Mouse (Mus musculus) forebrain, embryonic 11.5 days (tissue): ENCODE measurements around the gene Cpt1a. TPM values are rescaled to one million over a fixed set of nuclear protein-coding genes. Genes with fewer than 3 reads are reported as not detected.

Experiments
- ATAC-seq: fragments of 200-750 bp; cut with Nextera tagmentation; replicated peaks from 2 replicates; pipeline ENCODE4 v1.8.0; 2017; ENCODE audit warnings: moderate TSS enrichment; ENCODE audit not compliant: low FRiP score
- DNase-seq: peaks from one replicate; pipeline ENCODE4 v3.0.0-alpha.2; 2017; ENCODE audit warnings: low spot score
- H3K27ac ChIP-seq: fragments of 300-500 bp; sonication (generic); 2 replicates; pipeline ENCODE4 v1.5.1; 2014; ENCODE audit warnings: low read depth, low read length
- H3K27me3 ChIP-seq: fragments of 300-500 bp; sonication (generic); 2 replicates; pipeline ENCODE4 v1.6.1; 2014; ENCODE audit warnings: mild to moderate bottlenecking, low read length, mixed read lengths; ENCODE audit not compliant: control insufficient read depth, insufficient read depth
- H3K36me3 ChIP-seq: fragments of 300-500 bp; sonication (generic); 2 replicates; pipeline ENCODE4 v1.6.1; 2014; ENCODE audit warnings: mild to moderate bottlenecking, low read length, moderate library complexity, mixed read lengths; ENCODE audit not compliant: control insufficient read depth, insufficient read depth
- H3K4me1 ChIP-seq: fragments of 300-500 bp; sonication (generic); replicated peaks from 2 replicates; pipeline ENCODE4 v1.6.1; 2014; ENCODE audit warnings: low read length, mixed read lengths; ENCODE audit not compliant: control insufficient read depth, insufficient read depth
- H3K4me2 ChIP-seq: fragments of 300-500 bp; sonication (generic); 2 replicates; pipeline ENCODE4 v1.6.1; 2014; ENCODE audit warnings: low read depth, mild to moderate bottlenecking, low read length, moderate library complexity, mixed read lengths; ENCODE audit not compliant: severe bottlenecking
- H3K4me3 ChIP-seq: fragments of 300-500 bp; sonication (generic); 2 replicates; pipeline ENCODE4 v1.5.1; 2014; ENCODE audit warnings: low read depth, low read length
- H3K9ac ChIP-seq: fragments of 300-500 bp; sonication (generic); 2 replicates; pipeline ENCODE4 v1.6.1; 2014; ENCODE audit warnings: low read length
- H3K9me3 ChIP-seq: fragments of 300-500 bp; sonication (generic); 2 replicates; pipeline ENCODE4 v1.6.1; 2016; ENCODE audit warnings: low read length, mixed read lengths; ENCODE audit not compliant: control insufficient read depth
- WGBS: fragments of 180-500 bp; shearing (Covaris S2); extraction: QIAGEN DNeasy Blood & Tissue Kit; methylation state at CpG from one replicate; pipeline ENCODE4 v1.1.7; 2014; 5-methylcytosine and 5-hydroxymethylcytosine counted together
- polyA plus RNA-seq: library from polyadenylated mRNA; unstranded; fragments of >200 nt; fragmentation: Nextera tagmentation; extraction: Ambion mirVana; gene quantifications from 2 replicates; pipeline ENCODE4 v1.2.1, GENCODE M21; 2014

The Cpt1a gene
- polyA plus RNA-seq, 1 experiment from 2014 or later = 10.0 TPM

- H3K27me3 ChIP-seq = peaks cover 2% of the 10 kb centered on the region
- peak; percentile 92 for DNase-seq
- peak overlapping the region; percentile 44 for H3K9ac ChIP-seq
- H3K36me3 ChIP-seq = no peaks in the 10 kb centered on the region
- under 1% methylated on average over 43 of the region's 43 CpGs for WGBS
- no peak overlapping the region for H3K27ac ChIP-seq
- peak; percentile 93 for ATAC-seq
- H3K4me2 ChIP-seq = peak overlapping the region; percentile 78
- peak overlapping the region; percentile 29 for H3K4me3 ChIP-seq
- peaks cover 2% of the 10 kb centered on the region; the same call in 1 of the 2 replicates for H3K4me1 ChIP-seq
- no peaks in the 10 kb centered on the region; the same call in 1 of the 2 replicates for H3K9me3 ChIP-seq
These were observed 67.0 kb downstream of the Cpt1a start for GRCm38 (mm10) chr19:3389089-3389488.

GRCm38 (mm10) chr19:3392384-3392783 is 70.2 kb downstream of the Cpt1a start:
- H3K27ac ChIP-seq = no peak overlapping the region
- H3K36me3 ChIP-seq = no peaks in the 10 kb centered on the region
- ATAC-seq (no peak), DNase-seq (no peak)
- no peak overlapping the region for H3K4me2 ChIP-seq
- H3K4me1 ChIP-seq = peaks cover 2% of the 10 kb centered on the region; the same call in 1 of the 2 replicates
- H3K9me3 ChIP-seq = no peaks in the 10 kb centered on the region; the same call in 1 of the 2 replicates
- H3K4me3 ChIP-seq = no peak overlapping the region
- no peak overlapping the region for H3K9ac ChIP-seq
- WGBS = 97% methylated on average over 1 of the region's 1 CpGs
- H3K27me3 ChIP-seq = peaks cover 2% of the 10 kb centered on the region

- Histone ChIP-seq H3K36me3 (no peaks in the 10 kb centered on the region), H3K27ac (no peak overlapping the region), H3K4me2 (no peak overlapping the region), H3K4me1 (0 out of 2 replicates have a peak, but pooled peaks cover 2% of the 10 kb centered on the region), H3K9ac (no peak overlapping the region), H3K4me3 (no peak overlapping the region), H3K27me3 (peaks cover 2% of the 10 kb centered on the region), H3K9me3 (no peaks in the 10 kb centered on the region; the same call in 1 of the 2 replicates)
- DNase-seq (no peak), ATAC-seq (no peak)
- WGBS = 87% methylated on average over 3 of the region's 3 CpGs
These were observed 72.1 kb downstream of the Cpt1a start for GRCm38 (mm10) chr19:3394216-3394615.

- H3K27ac ChIP-seq = no peak overlapping the region
- no peak for DNase-seq
- H3K4me3 ChIP-seq = no peak overlapping the region
- H3K9me3 ChIP-seq = no peaks in the 10 kb centered on the region
- H3K9ac ChIP-seq = no peak overlapping the region
- H3K27me3 ChIP-seq = no peaks in the 10 kb centered on the region
- no peak overlapping the region for H3K4me2 ChIP-seq
- no peaks in the 10 kb centered on the region for H3K36me3 ChIP-seq
- no peak for ATAC-seq
- 84% methylated on average over 4 of the region's 4 CpGs for WGBS
- no peaks in the 10 kb centered on the region for H3K4me1 ChIP-seq
These were observed 77.9 kb downstream of the Cpt1a start for GRCm38 (mm10) chr19:3400057-3400456.

- 89% methylated on average over 7 of the region's 7 CpGs for WGBS
- no peaks in the 10 kb centered on the region for H3K36me3 ChIP-seq
- no peak for ATAC-seq
These were observed 79.4 kb downstream of the Cpt1a start for GRCm38 (mm10) chr19:3401504-3401903.

GRCm38 (mm10) chr19:3401943-3402342 is 79.8 kb downstream of the Cpt1a start:
- H3K4me1 ChIP-seq = no peaks in the 10 kb centered on the region
- DNase-seq (no peak), ATAC-seq (no peak)
- H3K27ac ChIP-seq = no peak overlapping the region
- no peak overlapping the region for H3K4me3 ChIP-seq
- no peaks in the 10 kb centered on the region for H3K27me3 ChIP-seq
- no peaks in the 10 kb centered on the region for H3K9me3 ChIP-seq
- 62% methylated on average over 7 of the region's 7 CpGs for WGBS
- no peak overlapping the region for H3K9ac ChIP-seq
- no peaks in the 10 kb centered on the region for H3K36me3 ChIP-seq
- no peak overlapping the region for H3K4me2 ChIP-seq

More at GRCm38 (mm10) chr19:3401504-3401903, 79.4 kb downstream of the Cpt1a start:
- Histone ChIP-seq H3K9me3 (no peaks in the 10 kb centered on the region), H3K4me1 (no peaks in the 10 kb centered on the region), H3K4me3 (no peak overlapping the region), H3K27ac (no peak overlapping the region), H3K9ac (no peak overlapping the region), H3K27me3 (no peaks in the 10 kb centered on the region), H3K4me2 (no peak overlapping the region)
- no peak for DNase-seq

GRCm38 (mm10) chr19:3402390-3402789 is 80.3 kb downstream of the Cpt1a start:
- H3K27ac ChIP-seq = no peak overlapping the region
- no peak for ATAC-seq
- H3K27me3 ChIP-seq = no peaks in the 10 kb centered on the region
- DNase-seq = no peak
- H3K4me2 ChIP-seq = no peak overlapping the region
- no peaks in the 10 kb centered on the region for H3K36me3 ChIP-seq
- H3K4me3 ChIP-seq = no peak overlapping the region
- 81% methylated on average over 6 of the region's 6 CpGs for WGBS
- no peak overlapping the region for H3K9ac ChIP-seq
- no peaks in the 10 kb centered on the region for H3K4me1 ChIP-seq
- no peaks in the 10 kb centered on the region for H3K9me3 ChIP-seq

- ATAC-seq (no peak), DNase-seq (no peak)
- Histone ChIP-seq H3K27me3 (no peaks in the 10 kb centered on the region), H3K27ac (no peak overlapping the region), H3K9ac (no peak overlapping the region), H3K4me2 (no peak overlapping the region), H3K9me3 (no peaks in the 10 kb centered on the region), H3K4me3 (no peak overlapping the region), H3K4me1 (no peaks in the 10 kb centered on the region), H3K36me3 (no peaks in the 10 kb centered on the region)
- WGBS = 81% methylated on average over 7 of the region's 7 CpGs
These were observed 81.9 kb downstream of the Cpt1a start for GRCm38 (mm10) chr19:3404030-3404429.

- no peak overlapping the region for H3K4me2 ChIP-seq
- no peaks in the 10 kb centered on the region for H3K4me1 ChIP-seq
- H3K27me3 ChIP-seq = no peaks in the 10 kb centered on the region
- H3K36me3 ChIP-seq = no peaks in the 10 kb centered on the region
- no peak overlapping the region for H3K4me3 ChIP-seq
- H3K27ac ChIP-seq = no peak overlapping the region
- DNase-seq (no peak), ATAC-seq (no peak)
- H3K9ac ChIP-seq = no peak overlapping the region
- H3K9me3 ChIP-seq = no peaks in the 10 kb centered on the region
- WGBS = 67% methylated on average over 1 of the region's 1 CpGs
These were observed 83.6 kb downstream of the Cpt1a start for GRCm38 (mm10) chr19:3405531-3406281.
